Mouse (Mus musculus) small intestine, adult 2 months (tissue): ENCODE results near the gene Isoc2a.

ENCODE experiments used
- CTCF ChIP-seq: fragments of 200-500 bp; IDR thresholded peaks from 2 replicates; pipeline ENCODE4 v1.5.1; 2012; ENCODE audit warnings: low read depth, mild to moderate bottlenecking, control low read depth, inconsistent platforms, low read length, moderate library complexity, mixed read lengths; ENCODE audit not compliant: insufficient replicate concordance, insufficient read length; ENCODE audit errors: extremely low read depth
- POLR2A ChIP-seq: fragments of 200-500 bp; IDR thresholded peaks from 2 replicates; pipeline ENCODE4 v1.6.1; 2012; ENCODE audit warnings: low read depth, mild to moderate bottlenecking, control low read depth, inconsistent platforms, low read length, moderate library complexity

DNA sequence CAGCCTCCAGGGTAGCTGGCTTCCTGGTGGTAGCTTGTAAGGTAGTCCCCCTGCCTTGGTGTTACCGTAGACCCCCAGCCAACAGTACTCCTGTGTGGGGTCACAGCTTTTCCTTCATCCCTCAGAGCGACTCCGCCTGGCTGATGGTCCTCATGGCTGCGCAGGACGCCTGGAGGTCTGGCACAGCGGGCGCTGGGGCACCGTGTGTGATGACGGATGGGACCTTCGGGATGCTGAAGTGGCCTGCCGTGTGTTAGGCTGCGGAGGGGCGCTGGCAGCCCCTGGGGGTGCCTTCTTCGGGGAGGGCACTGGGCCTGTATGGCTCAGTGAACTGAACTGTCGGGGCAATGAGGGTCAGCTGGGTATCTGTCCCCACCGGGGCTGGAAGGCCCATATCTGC, 49.9 kb downstream of the Isoc2a start:
- TF ChIP-seq CTCF = no peak
- no peak for TF ChIP-seq POLR2A
